Mouse (Mus musculus): ENCODE measurements around the gene Eipr1.

Eipr1 gene

GRCm38 (mm10) chr12:28775120-28775519, 23.5 kb downstream of the Eipr1 start:
- in situ Hi-C loops (cut with MboI, MseI): no loop called here

GRCm38 (mm10) chr12:28775627-28776026, 24.0 kb downstream of the Eipr1 start:
- in situ Hi-C loops (cut with MboI, MseI): no loop called here

GRCm38 (mm10) chr12:28780180-28780579, 28.6 kb downstream of the Eipr1 start:
- in situ Hi-C loops (cut with MboI, MseI): no loop called here

- in situ Hi-C loops (cut with MboI, MseI): no loop called here
These were observed 31.0 kb downstream of the Eipr1 start for GRCm38 (mm10) chr12:28782637-28783036.

GRCm38 (mm10) chr12:28784355-28784754, 32.8 kb downstream of the Eipr1 start:
- in situ Hi-C loops (cut with MboI, MseI): no loop called here

- in situ Hi-C loops (cut with MboI, MseI): no loop called here
These were observed 33.3 kb downstream of the Eipr1 start for GRCm38 (mm10) chr12:28784864-28785263.

GRCm38 (mm10) chr12:28785299-28785698, 33.7 kb downstream of the Eipr1 start:
- in situ Hi-C loops (cut with MboI, MseI): no loop called here

GRCm38 (mm10) chr12:28786310-28786709, 34.7 kb downstream of the Eipr1 start:
- in situ Hi-C loops (cut with MboI, MseI): no loop called here

GRCm38 (mm10) chr12:28792613-28793012, 41.0 kb downstream of the Eipr1 start:
- in situ Hi-C loops (cut with MboI, MseI): no loop called here

GRCm38 (mm10) chr12:28793715-28794114, 42.1 kb downstream of the Eipr1 start:
- in situ Hi-C loops (cut with MboI, MseI): no loop called here

- in situ Hi-C loops (cut with MboI, MseI): no loop called here
These were observed 43.4 kb downstream of the Eipr1 start for GRCm38 (mm10) chr12:28795041-28795440.

GRCm38 (mm10) chr12:28796881-28797420, 45.3 kb downstream of the Eipr1 start:
- in situ Hi-C loops (cut with MboI, MseI): no loop called here

GRCm38 (mm10) chr12:28799798-28800411, 48.3 kb downstream of the Eipr1 start:
- in situ Hi-C loops (cut with MboI, MseI): no loop called here

GRCm38 (mm10) chr12:28800423-28800822, 48.8 kb downstream of the Eipr1 start:
- in situ Hi-C loops (cut with MboI, MseI): no loop called here

GRCm38 (mm10) chr12:28800891-28801290, 49.3 kb downstream of the Eipr1 start:
- in situ Hi-C loops (cut with MboI, MseI): no loop called here

GRCm38 (mm10) chr12:28801731-28802130, 50.1 kb downstream of the Eipr1 start:
- in situ Hi-C loops (cut with MboI, MseI): no loop called here

- in situ Hi-C loops (cut with MboI, MseI): no loop called here
These were observed 51.4 kb downstream of the Eipr1 start for GRCm38 (mm10) chr12:28803043-28803442.

GRCm38 (mm10) chr12:28804558-28805481, 53.2 kb downstream of the Eipr1 start:
- in situ Hi-C loops (cut with MboI, MseI): no loop called here

- in situ Hi-C loops (cut with MboI, MseI): no loop called here
These were observed 57.3 kb downstream of the Eipr1 start for GRCm38 (mm10) chr12:28808786-28809375.

- in situ Hi-C loops (cut with MboI, MseI): loop anchor here in 1 of 2 experiments (10.0 kb wide), 1 partner anchor 675 kb away; no protein-coding TSS in a partner anchor
These were observed 58.2 kb downstream of the Eipr1 start for GRCm38 (mm10) chr12:28809756-28810337.

- in situ Hi-C loops (cut with MboI, MseI): loop anchor here in 1 of 2 experiments (10.0 kb wide), 1 partner anchor 682 kb away; no protein-coding TSS in a partner anchor
These were observed 65.3 kb downstream of the Eipr1 start for GRCm38 (mm10) chr12:28816681-28817426.

All from T-helper 17 cell (primary cell).